Mouse (Mus musculus) bone marrow macrophage, adult 2 months (primary cell): ENCODE data around the gene Asic4.

Source experiments
- CTCF ChIP-seq: IDR thresholded peaks from 2 replicates; pipeline ENCODE4 v1.5.1; 2012; ENCODE audit warnings: low read depth, mild to moderate bottlenecking, low read length, moderate library complexity
- POLR2A ChIP-seq: IDR thresholded peaks from 2 replicates; pipeline ENCODE4 v1.6.1; 2012; ENCODE audit warnings: mild to moderate bottlenecking, low read depth, low read length, borderline replicate concordance

DNA sequence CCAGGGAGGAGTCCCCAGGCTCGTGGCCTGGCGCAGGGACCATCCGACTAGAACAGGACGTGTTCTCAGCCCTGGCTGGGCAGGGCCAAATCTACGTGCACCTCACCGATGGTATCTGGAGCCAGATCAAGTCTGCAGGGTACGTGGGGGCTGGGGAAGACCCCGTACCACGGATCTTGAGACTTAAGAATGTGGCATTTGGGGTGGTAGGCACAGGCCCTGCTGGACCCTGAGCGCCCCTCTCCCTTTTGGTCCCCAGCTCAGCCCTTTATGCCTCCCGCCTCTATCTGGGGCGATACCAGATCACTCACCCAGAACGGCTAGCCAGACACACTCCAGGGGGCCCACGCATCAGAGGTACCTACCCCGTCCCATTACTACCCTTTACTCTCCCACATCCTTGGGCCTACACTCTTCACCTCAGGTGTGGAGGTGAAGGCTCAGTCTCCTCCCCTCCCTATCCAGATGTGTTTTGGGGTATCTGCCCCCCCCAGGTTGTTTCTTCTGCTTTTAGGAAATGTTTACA, 8.7 kb upstream of the Asic4 start:
- TF ChIP-seq CTCF (no peak), POLR2A (no peak)
